Mouse (Mus musculus) small intestine, adult 2 months (tissue): ENCODE measurements around the gene Fam166a.
A peak's percentile ranks its signal among the peaks of the same experiment; 100 is the strongest.

ENCODE experiments used
- CTCF ChIP-seq: fragments of 200-500 bp; IDR thresholded peaks from 2 replicates; pipeline ENCODE4 v1.5.1; 2012; ENCODE audit warnings: low read depth, mild to moderate bottlenecking, control low read depth, inconsistent platforms, low read length, moderate library complexity, mixed read lengths; ENCODE audit not compliant: insufficient replicate concordance, insufficient read length; ENCODE audit errors: extremely low read depth
- POLR2A ChIP-seq: fragments of 200-500 bp; IDR thresholded peaks from 2 replicates; pipeline ENCODE4 v1.6.1; 2012; ENCODE audit warnings: low read depth, mild to moderate bottlenecking, control low read depth, inconsistent platforms, low read length, moderate library complexity

GRCm38 (mm10) chr2:25246183-25247072 lies 27.9 kb downstream of the Fam166a start, which contains the start of gene AL732309.1:
- TF ChIP-seq POLR2A (peak; percentile 68; the same call in 1 of the 2 replicates), CTCF (no peak)
